Mouse (Mus musculus) frontal cortex, postnatal 14 days (tissue): ENCODE results near the gene Olfr644.

Experiments
- DNase-seq, 2 experiments: peaks; one replicate each; pipeline ENCODE4 v3.0.0; 2022; ENCODE audit warnings: low spot score in 2 of 2

Olfr644 gene

DNA sequence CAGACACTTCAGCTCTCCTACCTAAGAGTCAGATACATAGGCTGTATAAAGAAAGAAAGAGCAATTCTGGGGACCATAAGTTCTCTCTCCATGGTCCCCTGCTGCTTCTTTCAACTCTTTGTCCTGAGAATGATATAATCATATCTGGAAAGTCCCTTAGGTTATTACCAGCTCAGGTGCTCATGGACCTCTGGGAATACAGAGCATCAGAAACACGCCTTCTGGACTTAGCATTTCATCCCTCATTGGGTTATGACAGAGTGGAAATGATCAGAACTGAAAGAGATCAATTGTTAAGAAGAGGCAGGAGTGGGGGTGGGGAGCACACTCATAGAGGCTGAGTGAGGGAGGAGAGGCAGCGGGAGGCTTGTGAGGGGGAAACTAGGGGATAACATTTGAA lies at the start of gene Olfr644:
Gene Olfr644 (minus strand): TSS at position 101 of the 400 bp plus-strand sequence.
- DNase-seq: no peak

DNA sequence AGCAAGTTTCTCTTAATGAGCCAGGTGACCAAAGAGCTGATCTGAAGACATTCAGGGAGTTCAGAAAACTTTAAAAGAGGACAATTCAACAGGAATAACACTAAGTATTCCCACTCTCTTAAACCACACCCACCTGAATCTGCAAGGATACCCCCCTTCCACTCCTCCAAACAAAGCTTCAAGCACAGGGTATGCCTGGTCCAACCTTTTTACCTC lies 33.0 kb upstream of the Olfr644 start, which contains the start of gene Olfr646:
Gene Olfr646 (plus strand): TSS at position 117 of the 216 bp plus-strand sequence.
- no peak for DNase-seq

DNA sequence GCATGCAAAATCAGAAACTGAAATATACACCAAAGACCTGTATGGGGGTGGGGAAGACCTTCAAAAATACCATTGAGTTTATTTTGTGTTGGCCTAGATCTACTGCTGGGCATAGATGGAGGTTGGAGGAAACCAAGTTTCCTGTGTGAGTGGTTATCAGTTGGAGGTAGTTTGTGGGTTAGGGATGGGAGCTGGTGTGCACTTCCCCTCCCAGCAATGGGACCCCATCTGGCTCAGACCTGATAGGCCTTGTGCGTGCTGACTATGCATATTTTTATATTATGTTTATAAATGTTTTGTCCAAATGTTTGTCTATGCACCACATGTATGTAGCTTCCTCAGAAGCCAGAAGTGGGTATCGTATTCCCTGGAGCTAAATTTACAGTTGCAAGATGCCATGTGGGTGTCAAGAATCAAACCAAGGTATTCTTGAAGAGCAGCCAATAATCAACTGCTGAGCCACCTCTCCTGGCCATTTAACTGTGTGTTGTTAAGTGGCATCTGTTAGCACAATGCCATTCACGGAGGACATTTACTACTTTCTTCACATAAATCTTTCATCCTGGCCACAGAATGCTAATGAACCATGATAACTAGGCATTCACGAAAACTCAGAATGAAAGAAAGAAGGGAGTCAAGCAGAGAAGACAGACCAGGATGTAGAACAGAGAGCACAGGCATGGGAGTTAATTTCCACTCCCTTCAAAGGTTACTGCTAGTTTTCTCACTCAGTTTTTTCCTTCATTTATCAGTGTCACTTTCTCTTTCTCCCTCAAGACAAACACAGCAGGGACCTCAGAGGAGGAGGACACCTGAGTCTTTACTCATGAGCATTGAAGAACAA lies 32.5 kb upstream of the Olfr644 start:
- no peak for DNase-seq

DNA sequence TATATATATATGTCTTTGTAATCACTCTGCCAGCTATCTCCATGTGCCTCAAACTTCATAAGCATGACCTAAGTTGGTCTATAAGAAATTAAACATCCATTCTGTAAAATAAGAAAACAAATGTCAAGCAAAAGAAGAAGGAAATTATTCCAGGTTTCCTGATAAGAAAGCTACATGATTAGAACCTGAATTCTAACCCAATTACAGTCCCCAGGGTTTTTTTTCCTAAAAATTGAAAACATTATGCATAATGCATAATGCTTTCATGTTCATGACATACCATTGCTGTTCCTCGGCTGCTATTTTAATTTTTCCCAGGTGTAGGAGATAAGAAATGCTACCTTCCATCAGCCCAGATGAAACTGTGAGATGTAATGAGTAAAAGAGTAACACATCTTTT lies 13.7 kb upstream of the Olfr644 start, which contains the start of gene Olfr645:
Gene Olfr645 (minus strand): TSS at position 101 of the 400 bp plus-strand sequence.
- no peak for DNase-seq

DNA sequence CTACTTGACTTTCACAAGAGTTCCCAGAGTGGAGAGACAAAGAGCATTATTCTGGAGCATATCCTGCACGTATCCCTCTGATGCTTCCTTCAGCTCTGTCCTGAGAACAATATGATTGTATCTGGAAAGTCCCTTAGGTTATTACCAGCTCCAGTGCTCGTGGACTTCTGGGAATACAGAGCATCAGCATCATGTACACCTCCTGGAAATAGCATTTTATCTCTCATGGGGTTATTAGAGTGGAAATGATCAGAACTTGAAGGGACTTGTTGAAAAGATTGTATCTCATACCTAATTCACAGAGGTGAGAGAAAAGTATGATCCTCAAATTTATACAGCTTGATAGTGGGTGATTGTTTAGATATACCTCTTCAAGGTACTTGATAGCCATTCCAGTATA lies 10.3 kb downstream of the Olfr644 start, which contains the start of gene 4930516K23Rik:
Gene 4930516K23Rik (minus strand): TSS at position 101 of the 400 bp plus-strand sequence.
- DNase-seq: no peak

DNA sequence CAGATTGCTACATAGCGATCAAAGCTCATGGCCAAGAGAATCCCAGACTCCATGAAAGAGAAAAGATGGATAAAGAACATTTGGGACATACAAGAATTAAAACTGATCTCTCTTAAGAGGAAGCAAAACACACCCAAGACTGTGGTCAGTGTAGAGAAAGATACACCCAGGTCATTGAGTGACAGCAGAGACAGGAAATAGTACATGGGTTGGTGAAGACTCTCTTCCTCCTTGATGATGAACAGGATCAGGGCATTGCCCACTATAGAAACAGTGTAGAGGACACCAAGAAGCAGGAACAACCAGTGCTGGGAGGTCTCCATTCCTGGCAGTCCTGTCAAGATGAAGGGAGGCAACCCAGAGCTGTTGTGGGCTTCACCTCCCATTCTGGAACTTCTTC lies 12.5 kb downstream of the Olfr644 start:
- no peak for DNase-seq

DNA sequence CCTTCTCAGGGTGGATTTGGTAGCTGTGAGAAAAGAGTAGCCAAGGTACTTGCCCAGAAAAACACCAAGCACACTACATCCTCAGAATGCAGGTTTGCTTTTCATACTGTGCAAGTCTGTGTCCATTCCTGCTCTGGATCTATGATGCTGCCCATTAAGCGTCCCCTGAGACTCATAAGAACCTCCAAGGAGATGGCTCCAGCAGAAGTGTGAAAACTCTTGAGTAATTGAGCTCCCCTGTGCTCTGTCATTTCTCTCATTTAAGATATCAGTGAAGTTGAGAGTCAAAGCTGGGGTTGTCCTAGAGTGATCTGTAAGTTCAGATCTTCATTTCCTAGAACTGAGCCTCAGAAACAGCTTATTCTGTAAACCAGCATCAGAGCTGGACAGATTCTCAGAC lies 19.1 kb downstream of the Olfr644 start, which contains the start of gene Olfr642:
Gene Olfr642 (minus strand): TSS at position 101 of the 400 bp plus-strand sequence.
- DNase-seq: no peak

DNA sequence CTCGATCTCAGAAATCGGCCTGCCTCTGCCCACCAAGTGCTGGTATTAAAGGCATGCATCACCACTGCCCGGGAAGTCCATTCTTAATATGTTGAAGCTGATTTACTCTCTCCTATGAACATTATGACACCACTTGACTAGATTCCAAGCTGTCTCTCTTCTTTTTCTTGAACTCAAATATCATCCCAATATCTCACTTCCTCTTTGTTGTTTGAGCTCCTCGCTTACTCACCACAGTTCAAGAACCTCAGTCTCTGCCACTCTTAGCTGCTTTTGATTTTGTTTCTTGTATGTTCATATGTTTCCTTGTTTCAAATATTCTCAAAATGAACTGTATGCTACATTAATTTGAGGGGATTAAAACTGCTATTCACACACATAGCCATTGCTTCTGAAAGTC lies 20.9 kb downstream of the Olfr644 start:
- no peak for DNase-seq

DNA sequence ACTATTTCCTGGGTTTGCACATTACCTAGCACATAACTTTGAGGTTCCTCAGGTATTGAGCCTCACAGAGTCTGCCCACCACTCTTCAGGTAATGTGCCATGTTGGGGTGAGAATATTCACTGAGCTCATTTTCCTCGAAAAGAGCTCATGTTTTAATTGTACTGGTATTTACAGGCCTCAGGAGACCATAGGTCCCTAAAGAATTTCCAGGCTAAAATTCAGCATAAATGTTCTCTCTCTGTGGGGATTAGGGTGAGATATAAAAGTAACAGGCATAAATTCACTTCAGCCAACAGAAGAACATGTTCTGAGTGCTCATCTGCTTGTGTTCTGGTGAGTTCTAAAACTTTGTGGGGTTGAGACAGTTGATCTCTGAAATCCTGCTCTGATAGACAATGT lies 36.5 kb downstream of the Olfr644 start, which contains the start of gene Olfr641:
Gene Olfr641 (plus strand): TSS at position 301 of the 400 bp plus-strand sequence.
- DNase-seq: no peak

DNA sequence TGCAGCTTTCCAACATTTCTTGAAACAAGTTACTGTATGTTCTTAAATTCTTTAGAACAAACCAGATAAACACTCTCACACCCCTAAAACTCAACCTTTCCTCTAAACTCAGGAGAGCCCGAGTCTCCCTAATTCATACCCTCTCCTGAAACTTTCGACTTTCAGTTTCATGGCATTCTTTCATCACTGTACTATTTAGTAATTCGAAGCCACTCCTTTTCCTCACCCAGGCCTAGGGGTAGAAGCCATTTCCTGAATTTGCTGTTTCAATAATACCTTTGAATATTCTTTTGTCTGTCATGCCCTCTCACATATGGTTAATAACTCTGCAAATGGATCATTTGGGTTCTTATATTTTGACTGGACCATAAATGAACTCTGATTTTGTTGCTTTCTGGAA lies 44.7 kb downstream of the Olfr644 start:
- no peak for DNase-seq

DNA sequence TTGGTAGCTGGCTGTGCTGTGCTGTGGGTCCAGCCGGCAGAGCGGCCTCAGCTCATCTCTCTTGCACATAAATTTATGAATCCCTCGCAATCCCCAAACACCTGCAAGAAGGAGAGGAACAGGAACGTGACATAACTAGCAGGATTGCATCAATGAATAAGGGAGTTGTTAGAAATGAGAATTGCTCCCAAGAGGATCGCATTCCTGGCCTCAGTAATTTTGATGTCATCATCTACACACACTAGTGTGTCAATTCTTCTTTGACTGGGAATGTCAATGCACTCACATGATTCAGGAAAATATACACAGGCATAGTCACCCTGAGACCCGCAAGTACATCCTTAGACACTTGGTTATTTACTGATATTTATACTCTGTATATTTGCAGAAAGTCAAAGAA lies 46.2 kb downstream of the Olfr644 start, which contains the start of gene Olfr640:
Gene Olfr640 (minus strand): TSS at position 101 of the 400 bp plus-strand sequence.
- DNase-seq: no peak

DNA sequence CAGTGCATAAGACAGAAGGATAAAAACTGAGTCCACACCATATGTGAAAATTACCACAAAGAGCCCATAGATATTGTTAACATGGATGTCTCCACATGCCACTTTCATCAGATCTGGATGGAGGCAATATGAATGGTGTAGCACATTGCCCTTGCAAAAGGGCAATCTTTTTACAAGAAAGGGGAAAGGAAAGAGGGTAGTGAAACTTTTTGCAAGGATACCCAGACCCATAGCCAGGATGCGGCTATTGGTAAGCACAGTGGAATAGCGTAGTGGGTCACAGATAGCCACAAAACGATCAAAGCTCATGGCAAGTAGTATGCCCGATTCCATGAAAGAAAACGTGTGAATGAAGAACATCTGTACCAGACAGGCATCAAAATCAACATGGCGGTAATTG lies 50.0 kb downstream of the Olfr644 start:
- no peak for DNase-seq

DNA sequence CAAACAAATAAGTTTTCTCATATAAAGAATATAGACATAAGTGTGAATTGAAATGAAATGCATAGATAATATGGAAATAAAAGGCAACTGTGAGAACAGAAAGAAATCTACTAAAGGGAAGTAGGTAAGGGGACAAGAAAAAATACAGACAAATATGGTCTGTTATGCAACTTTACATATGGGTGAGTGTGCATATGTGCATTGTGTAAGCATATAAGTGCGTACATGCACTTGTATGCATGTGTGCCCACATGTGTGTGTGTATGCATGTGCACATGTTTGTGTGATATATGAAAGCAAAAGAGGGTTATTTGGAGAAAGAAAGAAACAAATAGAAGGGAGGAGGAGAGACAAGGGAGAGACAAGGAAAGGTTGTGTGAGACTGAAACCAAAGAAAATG lies 52.7 kb downstream of the Olfr644 start:
- DNase-seq: no peak

DNA sequence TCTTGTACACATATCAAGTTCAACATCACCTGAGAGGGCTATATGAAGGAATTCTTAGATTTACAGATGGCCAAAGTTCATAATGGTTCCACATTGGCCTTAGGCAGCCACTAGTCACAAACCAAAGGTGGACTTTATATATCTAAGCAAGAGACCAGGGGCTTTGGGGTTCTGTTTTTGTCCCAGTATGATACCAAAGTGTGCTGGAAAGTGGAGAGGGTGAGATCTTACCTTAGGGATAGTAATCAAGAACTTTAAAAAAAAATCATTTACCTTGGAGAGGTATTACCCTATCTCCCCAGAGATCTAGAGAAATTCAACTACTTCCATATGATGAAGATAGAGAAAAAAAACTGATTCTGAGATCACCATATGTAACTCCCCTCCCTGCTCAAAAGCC lies 54.5 kb downstream of the Olfr644 start, which contains the start of gene Olfr639:
Gene Olfr639 (minus strand): TSS at position 101 of the 400 bp plus-strand sequence.
- no peak for DNase-seq
